Mouse (Mus musculus) cerebellum, postnatal 4 days (tissue): Measurements from ENCODE around the gene Ssbp4.

Source experiments
- DNase-seq, 2 experiments: peaks; one replicate each; pipeline ENCODE4 v3.0.0; 2022; ENCODE audit warnings: low spot score in 2 of 2, mixed read lengths in 1 of 2

Ssbp4 gene

GRCm38 (mm10) chr8:70631436-70631835 is 22.8 kb upstream of the Ssbp4 start:
- no peak for DNase-seq

GRCm38 (mm10) chr8:70630532-70631381 is 22.1 kb upstream of the Ssbp4 start:
- DNase-seq, result no peak

GRCm38 (mm10) chr8:70629574-70630531 is 21.2 kb upstream of the Ssbp4 start:
- peak; percentile 79 to 92 for DNase-seq

- DNase-seq, result no peak
Observed at GRCm38 (mm10) chr8:70628986-70629490, 20.4 kb upstream of the Ssbp4 start.

- no peak for DNase-seq
Observed at GRCm38 (mm10) chr8:70627041-70627440, 18.4 kb upstream of the Ssbp4 start.

- no peak for DNase-seq
Observed at GRCm38 (mm10) chr8:70625104-70625503, 16.4 kb upstream of the Ssbp4 start.

- DNase-seq, result no peak
Observed at GRCm38 (mm10) chr8:70622220-70622619, 13.5 kb upstream of the Ssbp4 start.

- no peak for DNase-seq
Observed at GRCm38 (mm10) chr8:70618888-70619334, 10.2 kb upstream of the Ssbp4 start.

- no peak for DNase-seq
Observed at GRCm38 (mm10) chr8:70617985-70618384, 9.3 kb upstream of the Ssbp4 start.

- DNase-seq, result no peak
Observed at GRCm38 (mm10) chr8:70616645-70617044, 8.0 kb upstream of the Ssbp4 start.

- DNase-seq, result no peak
Observed at GRCm38 (mm10) chr8:70615894-70616293, 7.2 kb upstream of the Ssbp4 start, which contains the start of gene Lrrc25. Gene Lrrc25 (plus strand): TSS chr8:70616155.

- no peak for DNase-seq
Observed at GRCm38 (mm10) chr8:70615281-70615680, 6.6 kb upstream of the Ssbp4 start.

GRCm38 (mm10) chr8:70614469-70614868 is 5.8 kb upstream of the Ssbp4 start:
- no peak for DNase-seq

GRCm38 (mm10) chr8:70613763-70614162 is 5.1 kb upstream of the Ssbp4 start:
- no peak for DNase-seq

GRCm38 (mm10) chr8:70611849-70612248 is 3.2 kb upstream of the Ssbp4 start:
- peak; percentile 90 to 91 for DNase-seq

GRCm38 (mm10) chr8:70610796-70611771 is 2.4 kb upstream of the Ssbp4 start:
- DNase-seq, result peak; percentile 81 to 86

GRCm38 (mm10) chr8:70609849-70610795 is 1.4 kb upstream of the Ssbp4 start:
- peak in 1 of 2 experiments; percentile 57 for DNase-seq

- DNase-seq, result peak in 1 of 2 experiments; percentile 69
Observed at GRCm38 (mm10) chr8:70609368-70609848, 736 bp upstream of the Ssbp4 start.
